Mouse (Mus musculus): ENCODE results near the gene Zswim2. TPM values are rescaled to one million over a fixed set of nuclear protein-coding genes. Genes with fewer than 3 reads are reported as not detected.
A peak's percentile ranks its signal among the peaks of the same experiment; 100 is the strongest.
"Not testable (repeated sequence)": the region's sequence is repeated elsewhere in the genome, so short reads cannot be mapped to it uniquely, and the experiment has no call there.

Gene Zswim2
- polyA plus RNA-seq (2012; ENCODE audit: insufficient read depth, low replicate concordance) = not detected in 2 replicates

GRCm38 (mm10) chr2:83940931-83941361 lies at the start of gene Zswim2:
Gene Zswim2 (minus strand): TSS chr2:83941228.
- Histone ChIP-seq H3K4me3 (replicated peaks) (peak within 1 kb of the TSS; percentile 85), H3K4me1 (peaks cover 14% of the 10 kb centered on the region), H3K36me3 (replicated peaks; ENCODE audit: low read length) (no peaks in the 10 kb centered on the region), H3K9me3 (peaks cover 6% of the 10 kb centered on the region; the same call in 1 of the 2 replicates), H3K27me3 (replicated peaks) (no peaks in the 10 kb centered on the region)
- TF ChIP-seq FLI1 (IDR thresholded peaks at IDR 0.05; ENCODE audit: low read length) (no peak), GATA1 (IDR thresholded peaks at IDR 0.05; ENCODE audit: borderline replicate concordance, low read length) (no peak)

- H3K4me1 ChIP-seq; H3K9me3 ChIP-seq; H3K27me3 ChIP-seq (replicated peaks); H3K4me3 ChIP-seq (replicated peaks); H3K36me3 ChIP-seq (replicated peaks; ENCODE audit: low read length): not testable (repeated sequence)
These were observed 49.2 kb upstream of the Zswim2 start, which contains the start of gene Gm13691 for GRCm38 (mm10) chr2:83990253-83990652. Gene Gm13691 (plus strand): TSS chr2:83990553.

- not testable (repeated sequence) for H3K27me3 ChIP-seq (replicated peaks); H3K9me3 ChIP-seq; H3K4me1 ChIP-seq; H3K36me3 ChIP-seq (replicated peaks; ENCODE audit: low read length); H3K4me3 ChIP-seq (replicated peaks)
These were observed 43.4 kb upstream of the Zswim2 start, which contains the start of gene Gm13697 for GRCm38 (mm10) chr2:83984443-83984842. Gene Gm13697 (plus strand): TSS chr2:83984743.

GRCm38 (mm10) chr2:83978633-83979032 lies 37.6 kb upstream of the Zswim2 start, which contains the start of gene Gm13694:
Gene Gm13694 (plus strand): TSS chr2:83978933.
- H3K27me3 ChIP-seq (replicated peaks); H3K4me1 ChIP-seq; H3K9me3 ChIP-seq; H3K36me3 ChIP-seq (replicated peaks; ENCODE audit: low read length); H3K4me3 ChIP-seq (replicated peaks): not testable (repeated sequence)

- not testable (repeated sequence) for H3K4me1 ChIP-seq; H3K36me3 ChIP-seq (replicated peaks; ENCODE audit: low read length); H3K27me3 ChIP-seq (replicated peaks); H3K9me3 ChIP-seq; H3K4me3 ChIP-seq (replicated peaks)
These were observed 31.8 kb upstream of the Zswim2 start, which contains the start of gene Gm13696 for GRCm38 (mm10) chr2:83972823-83973222. Gene Gm13696 (plus strand): TSS chr2:83973123.

- not testable (repeated sequence) for H3K4me3 ChIP-seq (replicated peaks); H3K9me3 ChIP-seq; H3K36me3 ChIP-seq (replicated peaks; ENCODE audit: low read length); H3K4me1 ChIP-seq; H3K27me3 ChIP-seq (replicated peaks)
These were observed 26.0 kb upstream of the Zswim2 start, which contains the start of gene Gm13695 for GRCm38 (mm10) chr2:83967013-83967412. Gene Gm13695 (plus strand): TSS chr2:83967313.

- not testable (repeated sequence) for H3K4me3 ChIP-seq (replicated peaks); H3K4me1 ChIP-seq; H3K27me3 ChIP-seq (replicated peaks); H3K36me3 ChIP-seq (replicated peaks; ENCODE audit: low read length); H3K9me3 ChIP-seq
These were observed 20.2 kb upstream of the Zswim2 start, which contains the start of gene Gm13693 for GRCm38 (mm10) chr2:83961203-83961602. Gene Gm13693 (plus strand): TSS chr2:83961503.

GRCm38 (mm10) chr2:83955393-83955792 lies 14.4 kb upstream of the Zswim2 start, which contains the start of gene Gm13698:
Gene Gm13698 (plus strand): TSS chr2:83955693.
- H3K9me3 ChIP-seq; H3K4me1 ChIP-seq; H3K27me3 ChIP-seq (replicated peaks); H3K36me3 ChIP-seq (replicated peaks; ENCODE audit: low read length); H3K4me3 ChIP-seq (replicated peaks): not testable (repeated sequence)

GRCm38 (mm10) chr2:83941792-83942191 lies 764 bp upstream of the Zswim2 start:
- Histone ChIP-seq H3K36me3 (replicated peaks; ENCODE audit: low read length) (no peaks in the 10 kb centered on the region), H3K27me3 (replicated peaks) (no peaks in the 10 kb centered on the region), H3K9me3 (peaks cover 6% of the 10 kb centered on the region; the same call in 1 of the 2 replicates), H3K4me1 (peaks cover 14% of the 10 kb centered on the region), H3K4me3 (replicated peaks) (peak overlapping the region; percentile 35)
- no peak for TF ChIP-seq GATA1 (IDR thresholded peaks at IDR 0.05; ENCODE audit: borderline replicate concordance, low read length)
- no peak for TF ChIP-seq FLI1 (IDR thresholded peaks at IDR 0.05; ENCODE audit: low read length)

GRCm38 (mm10) chr2:83941378-83941777 lies 350 bp upstream of the Zswim2 start:
- H3K4me3 ChIP-seq (replicated peaks) = peak overlapping the region; percentile 85

GRCm38 (mm10) chr2:83929478-83930088 lies 11.4 kb downstream of the Zswim2 start:
- Histone ChIP-seq H3K27me3 (replicated peaks) (no peaks in the 10 kb centered on the region), H3K9me3 (no peaks in the 10 kb centered on the region), H3K4me1 (peaks cover 4% of the 10 kb centered on the region), H3K36me3 (replicated peaks; ENCODE audit: low read length) (no peaks in the 10 kb centered on the region), H3K4me3 (replicated peaks) (no peak overlapping the region)
- TF ChIP-seq GATA1 (IDR thresholded peaks at IDR 0.05; ENCODE audit: borderline replicate concordance, low read length) (no peak), FLI1 (IDR thresholded peaks at IDR 0.05; ENCODE audit: low read length) (no peak)

More at GRCm38 (mm10) chr2:83941378-83941777, 350 bp upstream of the Zswim2 start:
- no peak for TF ChIP-seq FLI1 (IDR thresholded peaks at IDR 0.05; ENCODE audit: low read length)
- TF ChIP-seq GATA1 (IDR thresholded peaks at IDR 0.05; ENCODE audit: borderline replicate concordance, low read length) = no peak
- peaks cover 14% of the 10 kb centered on the region for H3K4me1 ChIP-seq
- peaks cover 6% of the 10 kb centered on the region; the same call in 1 of the 2 replicates for H3K9me3 ChIP-seq
- H3K27me3 ChIP-seq (replicated peaks) = no peaks in the 10 kb centered on the region
- H3K36me3 ChIP-seq (replicated peaks; ENCODE audit: low read length) = no peaks in the 10 kb centered on the region

Measured in megakaryocyte, embryonic 14.5 days (primary cell).